In the genomic region with DNA sequence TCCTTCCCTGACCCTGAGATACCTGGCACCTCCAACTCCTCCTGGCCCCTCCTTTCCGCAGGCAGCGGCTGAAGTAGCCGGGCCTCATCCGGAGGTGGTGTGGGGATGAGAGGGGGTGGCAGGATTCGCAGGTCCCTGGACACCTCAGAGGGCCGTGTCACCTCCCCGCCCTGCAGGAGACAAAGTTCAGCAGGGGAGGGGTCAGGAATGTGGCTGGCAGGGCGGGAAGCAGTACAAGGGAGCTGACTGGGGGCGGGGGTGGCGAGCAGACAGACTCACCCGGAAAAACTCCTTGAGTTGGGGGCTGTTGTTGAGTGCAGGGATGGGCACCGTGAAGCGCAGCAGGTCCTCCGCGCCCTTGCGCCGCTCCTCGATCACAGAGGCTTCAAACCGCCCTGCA, we compare ENCODE assay signal across 18 mouse cellular contexts. TPM values are rescaled to one million over a fixed set of nuclear protein-coding genes. Genes with fewer than 3 reads are reported as not detected.
DNase-seq lines count a peak whose midpoint lies in the region; ATAC-seq and TF ChIP-seq lines count a peak whose summit lies in the region.
"Had no signal": no experiment of that assay in that cellular context is flagged by ENCODE, and none has a peak within 500 bp of the region (broad histone marks: within the 10 kb centered on the region; RNA-seq: fewer than 3 reads in every experiment).

No protein-coding gene starts in this region.

- no peak for TF ChIP-seq EP300 in ES-Bruce4 (IDR thresholded peaks at IDR 0.05; ENCODE audit: insufficient read depth, low read depth, low read length)

- H3K9ac ChIP-seq in hindbrain, embryonic 13.5 days: 0 out of 2 replicates have a peak overlapping the region, but pooled peaks have one; percentile 39
- no peak overlapping the region for H3K9ac ChIP-seq in hindbrain, embryonic 16.5 days (ENCODE audit: low read depth, low read length)
- H3K9ac ChIP-seq in ES-Bruce4 (ENCODE audit: low read depth, poor library complexity, severe bottlenecking) (no peak overlapping the region), ES-E14 (ENCODE audit: insufficient read depth, low read depth, low read length, poor library complexity, severe bottlenecking) (peak overlapping the region; percentile 60; the same call in 1 of the 2 replicates)
- H3K9ac ChIP-seq: limb, embryonic 13.5 days had no signal

- 39% methylated on average over 19 of the region's 19 CpGs for WGBS in hindbrain, embryonic 13.5 days
- 40% methylated on average over 18 of the region's 19 CpGs for WGBS in hindbrain, embryonic 16.5 days
- WGBS in limb, embryonic 10.5 days: 16% methylated on average over 19 of the region's 19 CpGs

- no peak for TF ChIP-seq POLR2A in ES-Bruce4 (IDR thresholded peaks at IDR 0.05; ENCODE audit: insufficient read depth, low read length)

- no peaks in the 10 kb centered on the region for H3K9me3 ChIP-seq in hindbrain, embryonic 13.5 days
- H3K9me3 ChIP-seq in hindbrain, embryonic 16.5 days (ENCODE audit: control insufficient read depth, low read length): no peaks in the 10 kb centered on the region
- H3K9me3 ChIP-seq in ES-Bruce4 (replicated peaks; ENCODE audit: control insufficient read depth, insufficient read depth, low read length, poor library complexity, severe bottlenecking): no peaks in the 10 kb centered on the region
- no peaks in the 10 kb centered on the region for H3K9me3 ChIP-seq in ES-E14 (ENCODE audit: control insufficient read depth, insufficient read depth, low read depth, low read length)
- no peaks in the 10 kb centered on the region for H3K9me3 ChIP-seq in limb, embryonic 10.5 days (replicated peaks)
- H3K9me3 ChIP-seq: limb, embryonic 13.5 days had no signal

- H3K36me3 ChIP-seq in hindbrain, embryonic 13.5 days: peaks cover 28% of the 10 kb centered on the region
- 0 out of 2 replicates have a peak, but pooled peaks cover 6% of the 10 kb centered on the region for H3K36me3 ChIP-seq in hindbrain, embryonic 16.5 days (ENCODE audit: control insufficient read depth, insufficient read depth, low read length)
- H3K36me3 ChIP-seq in ES-Bruce4 (ENCODE audit: control insufficient read depth, insufficient read depth, low read length, poor library complexity, severe bottlenecking): no peaks in the 10 kb centered on the region
- no peaks in the 10 kb centered on the region for H3K36me3 ChIP-seq in ES-E14 (ENCODE audit: control insufficient read depth, insufficient read depth, low read length, poor library complexity, severe bottlenecking)
- peaks cover 10% of the 10 kb centered on the region for H3K36me3 ChIP-seq in limb, embryonic 10.5 days

- no peaks in the 10 kb centered on the region for H3K27me3 ChIP-seq in hindbrain, embryonic 13.5 days
- no peaks in the 10 kb centered on the region for H3K27me3 ChIP-seq in hindbrain, embryonic 16.5 days (replicated peaks; ENCODE audit: control insufficient read depth, insufficient read depth, low read length)
- H3K27me3 ChIP-seq in ES-Bruce4 (ENCODE audit: control insufficient read depth, insufficient read depth, low read length, poor library complexity, severe bottlenecking): no peaks in the 10 kb centered on the region
- H3K27me3 ChIP-seq in limb, embryonic 10.5 days (ENCODE audit: low read depth, poor library complexity, severe bottlenecking): no peaks in the 10 kb centered on the region
- H3K27me3 ChIP-seq: limb, embryonic 13.5 days had no signal

- TF ChIP-seq CTCF in ES-Bruce4 (IDR thresholded peaks at IDR 0.05; ENCODE audit: low read depth, low read length): no peak

- DNase-seq in ES-E14 (ENCODE audit: low read depth, low spot score): no peak
- DNase-seq in limb, embryonic 10.5 days (ENCODE audit: low spot score): no peak
- DNase-seq in thymus, postnatal 4 days: no peak
- no peak for DNase-seq in cerebellum, adult 9-11 months
- no peak for DNase-seq in cerebellum, postnatal 25 days
- DNase-seq: cerebellum, adult 18-20 months; embryo, embryonic 11 days; gastrocnemius, postnatal 10 days; layer of hippocampus, postnatal 36 days; lung, postnatal 10 days; retina, postnatal 1 day; spleen, adult 18-20 months had no signal

- no peak overlapping the region for H3K4me3 ChIP-seq in hindbrain, embryonic 13.5 days
- no peak overlapping the region for H3K4me3 ChIP-seq in hindbrain, embryonic 16.5 days (ENCODE audit: low read length)
- peak overlapping the region; percentile 19 for H3K4me3 ChIP-seq in ES-Bruce4 (ENCODE audit: low read depth, low read length)
- H3K4me3 ChIP-seq in ES-E14 (ENCODE audit: insufficient read depth in 1 of 2, low read depth in 1 of 2, low read length in 2 of 2, poor library complexity in 1 of 2, severe bottlenecking in 1 of 2): peak overlapping the region; percentile 13 to 16; a peak in 2 of 4 replicates
- peak overlapping the region; percentile 17; the same call in 1 of the 2 replicates for H3K4me3 ChIP-seq in limb, embryonic 10.5 days
- H3K4me3 ChIP-seq: limb, embryonic 13.5 days had no signal

- in situ Hi-C loops in ES-E14 (cut with MboI; ENCODE audit: low sequenced_read_pairs in 2 of 2, unreplicated experiment in 2 of 2): loop anchor here in 1 of 2 experiments (10.0 kb wide), 1 partner anchor 157 kb away; a partner anchor contains a TSS

- no peak overlapping the region for H3K4me2 ChIP-seq in hindbrain, embryonic 13.5 days
- H3K4me2 ChIP-seq in hindbrain, embryonic 16.5 days (ENCODE audit: low read length): no peak overlapping the region
- H3K4me2 ChIP-seq: limb, embryonic 13.5 days had no signal

- H3K27ac ChIP-seq in hindbrain, embryonic 13.5 days: no peak overlapping the region
- H3K27ac ChIP-seq in hindbrain, embryonic 16.5 days (ENCODE audit: low read depth, low read length): no peak overlapping the region
- H3K27ac ChIP-seq in ES-Bruce4 (ENCODE audit: insufficient read depth, low read length) (no peak overlapping the region), ES-E14 (ENCODE audit: insufficient read depth, low read depth, low read length, poor library complexity, severe bottlenecking) (no peak overlapping the region)
- H3K27ac ChIP-seq in limb, embryonic 10.5 days: peak overlapping the region; percentile 47; the same call in 1 of the 2 replicates
- H3K27ac ChIP-seq: limb, embryonic 13.5 days had no signal

- peaks cover 31% of the 10 kb centered on the region for H3K4me1 ChIP-seq in hindbrain, embryonic 13.5 days (replicated peaks)
- H3K4me1 ChIP-seq in hindbrain, embryonic 16.5 days (ENCODE audit: control insufficient read depth, insufficient read depth, low read depth, low read length): peaks cover 11% of the 10 kb centered on the region
- H3K4me1 ChIP-seq in ES-Bruce4 (ENCODE audit: control insufficient read depth, insufficient read depth, low read length): peaks cover 2% of the 10 kb centered on the region
- peaks cover 2 to 15% of the 10 kb centered on the region in 2 experiments; a peak in 1 of 4 replicates for H3K4me1 ChIP-seq in ES-E14 (ENCODE audit: control insufficient read depth in 2 of 2, insufficient read depth in 2 of 2, low read length in 2 of 2, poor library complexity in 1 of 2)
- peaks cover 37% of the 10 kb centered on the region for H3K4me1 ChIP-seq in limb, embryonic 10.5 days

- no peak for ATAC-seq in hindbrain, embryonic 13.5 days (ENCODE audit: low FRiP score)
- ATAC-seq in hindbrain, embryonic 16.5 days: no peak
- ATAC-seq: forebrain, embryonic 14.5 days had no signal

TF ChIP-seq in ES-E14, 5 proteins besides CTCF, POLR2A, EP300 and RAD21:
- TF ChIP-seq ZC3H11A (IDR thresholded peaks at IDR 0.05; ENCODE audit: borderline replicate concordance, low read depth, low read length): no peak
- TF ChIP-seq ZNF384 (IDR thresholded peaks at IDR 0.05; ENCODE audit: low read depth, low read length): no peak
- no peak for TF ChIP-seq CHD2 (IDR thresholded peaks at IDR 0.05; ENCODE audit: low read depth, low read length)
- no peak for TF ChIP-seq MAFK (IDR thresholded peaks at IDR 0.05; ENCODE audit: insufficient read depth, low read depth, low read length)
- no peak for TF ChIP-seq HCFC1 (IDR thresholded peaks at IDR 0.05; ENCODE audit: borderline replicate concordance, insufficient read depth, low read length)
TF ChIP-seq in ES-E14: peak in this region for 0.

RNA-seq across cellular contexts. Expression of a gene that starts 3.3 kb away (rescaled TPM):
- 43.0 and 43.6 TPM in 2 replicates for polyA plus RNA-seq in hindbrain, embryonic 13.5 days (2015; fragmentation: Nextera tagmentation; extraction: Ambion mirVana)
- 48.5 and 53.9 TPM in 2 replicates for polyA plus RNA-seq in hindbrain, embryonic 16.5 days (2015; fragmentation: Nextera tagmentation; extraction: Ambion mirVana)
- 13.5 and 17.6 TPM in 2 replicates for polyA plus RNA-seq in ES-Bruce4 (2011; ENCODE audit: insufficient read depth, insufficient read length, low read depth, missing spikeins)
- total RNA-seq in ES-E14 (2012; rRNA removed): 25.2 and 28.2 TPM in 2 replicates
- polyA plus RNA-seq in limb, embryonic 10.5 days (2016; fragmentation: Nextera tagmentation; extraction: Ambion mirVana): 65.4 and 73.3 TPM in 2 replicates

RNA-seq across cellular contexts. Expression of a gene that starts 6.3 kb away (rescaled TPM):
- polyA plus RNA-seq in hindbrain, embryonic 13.5 days (2015; fragmentation: Nextera tagmentation; extraction: Ambion mirVana): 55.7 and 58.3 TPM in 2 replicates
- polyA plus RNA-seq in hindbrain, embryonic 16.5 days (2015; fragmentation: Nextera tagmentation; extraction: Ambion mirVana): 64.3 and 66.9 TPM in 2 replicates
- 8.6 and 10.0 TPM in 2 replicates for polyA plus RNA-seq in ES-Bruce4 (2011; ENCODE audit: insufficient read depth, insufficient read length, low read depth, missing spikeins)
- total RNA-seq in ES-E14 (2012; rRNA removed): 8.9 and 11.9 TPM in 2 replicates
- polyA plus RNA-seq in limb, embryonic 10.5 days (2016; fragmentation: Nextera tagmentation; extraction: Ambion mirVana): 25.7 and 28.7 TPM in 2 replicates

RNA-seq across cellular contexts. Expression of a gene that starts 16.2 kb away (rescaled TPM):
- polyA plus RNA-seq in hindbrain, embryonic 13.5 days (2015; fragmentation: Nextera tagmentation; extraction: Ambion mirVana): 0.27 and 0.30 TPM in 2 replicates
- 0.41 and 0.43 TPM in 2 replicates for polyA plus RNA-seq in hindbrain, embryonic 16.5 days (2015; fragmentation: Nextera tagmentation; extraction: Ambion mirVana)
- 2.9 and 3.5 TPM in 2 replicates for polyA plus RNA-seq in ES-Bruce4 (2011; ENCODE audit: insufficient read depth, insufficient read length, low read depth, missing spikeins)
- 0.80 and 3.5 TPM in 2 replicates for total RNA-seq in ES-E14 (2012; rRNA removed)
- 0.54 and 0.75 TPM in 2 replicates for polyA plus RNA-seq in limb, embryonic 10.5 days (2016; fragmentation: Nextera tagmentation; extraction: Ambion mirVana)

RNA-seq across cellular contexts. Expression of a gene that starts 19.0 kb away (rescaled TPM):
- polyA plus RNA-seq in hindbrain, embryonic 13.5 days (2015; fragmentation: Nextera tagmentation; extraction: Ambion mirVana): not detected in 2 replicates
- not detected in 2 replicates for polyA plus RNA-seq in hindbrain, embryonic 16.5 days (2015; fragmentation: Nextera tagmentation; extraction: Ambion mirVana)
- not detected in 2 replicates for polyA plus RNA-seq in ES-Bruce4 (2011; ENCODE audit: insufficient read depth, insufficient read length, low read depth, missing spikeins)
- total RNA-seq in ES-E14 (2012; rRNA removed): 0.18 TPM in 1 of 2 replicates, not detected in the other
- polyA plus RNA-seq in limb, embryonic 10.5 days (2016; fragmentation: Nextera tagmentation; extraction: Ambion mirVana): not detected in 2 replicates
- polyA plus RNA-seq: forebrain, embryonic 14.5 days; limb, embryonic 13.5 days; neural tube, embryonic 11.5 days had no signal

RNA-seq across cellular contexts. Expression of a gene that starts 19.6 kb away (rescaled TPM):
- polyA plus RNA-seq in hindbrain, embryonic 13.5 days (2015; fragmentation: Nextera tagmentation; extraction: Ambion mirVana): 128 and 133 TPM in 2 replicates
- 154 and 162 TPM in 2 replicates for polyA plus RNA-seq in hindbrain, embryonic 16.5 days (2015; fragmentation: Nextera tagmentation; extraction: Ambion mirVana)
- 38.7 and 40.4 TPM in 2 replicates for polyA plus RNA-seq in ES-Bruce4 (2011; ENCODE audit: insufficient read depth, insufficient read length, low read depth, missing spikeins)
- 42.2 and 43.8 TPM in 2 replicates for total RNA-seq in ES-E14 (2012; rRNA removed)
- polyA plus RNA-seq in limb, embryonic 10.5 days (2016; fragmentation: Nextera tagmentation; extraction: Ambion mirVana): 97.0 and 112 TPM in 2 replicates

Comparison
In these comparisons a context has a peak if more than half of its experiments do, and no peak if none do; other contexts are left out.
1. H3K9ac ChIP-seq: peak in hindbrain, embryonic 13.5 days (single experiment) and ES-E14 (single experiment); none in hindbrain, embryonic 16.5 days (single experiment) and ES-Bruce4 (single experiment).
2. H3K4me3 ChIP-seq: peak in ES-Bruce4 (single experiment), ES-E14 (2 of 2) and limb, embryonic 10.5 days (single experiment); none in hindbrain, embryonic 13.5 days (single experiment) and hindbrain, embryonic 16.5 days (single experiment).